Mouse (Mus musculus): ENCODE data around the gene Sh3rf3.

Sh3rf3 gene

DNA sequence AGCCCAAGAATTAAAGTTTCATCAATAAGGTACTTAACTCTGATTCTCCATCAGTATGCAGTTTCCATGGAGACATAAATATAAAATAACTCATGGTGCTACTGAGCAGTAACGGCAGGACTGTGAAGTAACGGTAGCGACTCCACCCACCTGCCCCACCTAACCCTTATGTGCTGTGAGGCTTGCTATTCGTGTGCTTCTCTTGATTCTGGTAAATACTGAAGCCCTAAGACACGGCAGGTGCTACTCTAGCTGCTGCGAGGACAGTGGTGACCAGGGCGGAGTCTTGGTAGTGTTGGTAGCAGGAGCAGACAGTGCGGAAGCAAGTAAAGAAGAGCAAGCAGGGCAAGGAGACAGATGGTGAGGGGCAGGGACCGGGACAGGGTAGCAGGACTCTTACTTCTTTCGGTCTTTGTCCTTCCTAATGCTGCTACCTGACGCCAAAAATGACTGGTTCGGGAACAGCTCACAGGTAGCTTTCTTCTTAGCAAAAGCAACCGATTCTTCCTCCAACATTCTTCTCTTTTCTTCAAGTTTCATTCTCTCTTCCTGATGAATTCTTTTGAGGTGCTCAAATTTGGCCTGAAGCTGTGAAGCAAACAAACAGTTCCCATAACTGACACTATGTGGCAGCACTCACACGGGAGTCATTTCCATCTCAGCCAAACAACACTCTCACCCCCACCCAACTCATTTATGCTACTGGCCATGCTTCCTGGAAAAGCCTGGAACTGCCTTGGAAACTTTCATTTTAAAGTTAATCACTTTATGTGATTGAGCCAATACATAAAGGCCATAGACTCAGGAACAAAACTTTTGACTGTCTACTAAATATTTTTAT is 353.2 kb downstream of the Sh3rf3 start:
- DNase-seq (ENCODE audit: low read depth, low spot score), result peak; percentile 52

GRCm38 (mm10) chr10:59171042-59171441 is 357.9 kb downstream of the Sh3rf3 start:
- DNase-seq (ENCODE audit: low read depth, low spot score), result no peak

DNA sequence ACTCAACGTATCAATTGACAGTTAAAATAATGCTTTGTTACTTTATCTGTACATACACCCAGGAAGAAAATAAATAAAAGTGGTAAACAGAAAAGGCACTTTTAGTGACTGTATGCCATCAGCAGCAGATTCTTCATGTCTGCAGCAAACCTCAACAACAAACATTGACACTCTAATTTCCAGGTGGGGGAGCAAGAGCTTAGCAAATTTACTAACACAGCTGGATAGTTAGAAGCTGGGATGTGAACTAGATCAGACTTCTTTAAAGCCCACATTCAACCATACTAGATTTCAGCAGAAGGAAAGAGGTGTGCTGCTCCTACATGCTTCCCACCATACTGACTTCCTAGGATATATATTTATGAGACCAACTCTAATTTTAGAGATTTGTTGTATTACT is 359.4 kb downstream of the Sh3rf3 start:
- DNase-seq (ENCODE audit: low read depth, low spot score), result no peak

GRCm38 (mm10) chr10:59179620-59180019 is 366.5 kb downstream of the Sh3rf3 start:
- no peak for DNase-seq (ENCODE audit: low read depth, low spot score)

DNA sequence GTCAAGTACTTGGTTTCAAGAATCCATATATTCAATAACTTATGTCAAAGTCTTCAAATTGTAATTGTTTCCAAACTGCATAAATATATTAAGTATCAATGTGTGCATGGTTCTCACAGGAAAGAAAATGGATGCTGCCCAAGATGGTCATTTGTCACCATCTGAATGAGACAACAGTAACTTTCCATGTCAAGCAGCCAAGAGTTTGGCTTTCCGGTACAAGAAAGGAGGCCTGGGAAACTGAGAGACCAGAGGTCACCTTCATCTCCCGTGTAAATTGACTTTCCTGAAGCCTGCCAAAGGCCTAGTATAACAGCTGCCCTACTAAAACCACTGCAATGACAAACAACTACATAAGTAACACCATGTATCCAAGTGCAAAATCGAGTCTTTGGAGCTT is 369.1 kb downstream of the Sh3rf3 start:
- no peak for DNase-seq (ENCODE audit: low read depth, low spot score)

All from mesoderm, embryonic 11.5 days (tissue).